Mouse (Mus musculus) erythroid progenitor cell, adult 5-6 weeks (primary cell): ENCODE data around the gene Tgfb2. TPM values are rescaled to one million over a fixed set of nuclear protein-coding genes. Genes with fewer than 3 reads are reported as not detected.

ENCODE experiments used
- ATAC-seq: replicated peaks from 2 replicates; pipeline ENCODE4 v1.8.0; 2016; ENCODE audit warnings: moderate number of reproducible peaks, mild to moderate bottlenecking, moderate TSS enrichment, inconsistent platforms; ENCODE audit not compliant: poor library complexity, low FRiP score, severe bottlenecking
- total RNA-seq, 2 experiments: library from RNA; stranded (forward) in 1 of 2; stranded (reverse) in 1 of 2; fragments of 150-400 nt in 1 of 2; fragments of 186-747, 209-891 nt in 1 of 2; gene quantifications; 2 replicates each; pipeline versions ENCODE4 v1.2.3 to v1.2.4; 2015 to 2017; ENCODE audit warnings: low replicate concordance in 2 of 2

Gene Tgfb2
- total RNA-seq, 2 experiments from 2014 or later, result not detected

DNA sequence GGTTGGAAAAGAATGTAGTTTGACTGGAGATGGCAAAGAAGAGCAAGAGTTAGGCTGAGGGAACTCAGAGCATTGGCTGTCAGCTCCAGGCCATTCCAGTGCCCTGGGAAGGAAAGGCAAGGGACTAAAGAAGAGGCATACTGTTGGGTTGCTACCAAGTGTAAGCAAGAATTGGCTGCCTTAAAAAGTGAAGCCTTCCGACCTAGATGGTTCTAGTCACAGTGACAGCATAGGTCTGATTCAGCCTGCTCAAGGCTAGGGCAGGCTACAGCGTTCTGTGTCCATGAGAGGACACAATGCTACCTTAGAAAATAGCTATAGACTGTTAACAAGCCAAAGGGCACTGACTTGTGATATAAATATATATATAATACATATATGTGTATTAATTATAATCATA, 117.6 kb downstream of the Tgfb2 start:
- no peak for ATAC-seq

DNA sequence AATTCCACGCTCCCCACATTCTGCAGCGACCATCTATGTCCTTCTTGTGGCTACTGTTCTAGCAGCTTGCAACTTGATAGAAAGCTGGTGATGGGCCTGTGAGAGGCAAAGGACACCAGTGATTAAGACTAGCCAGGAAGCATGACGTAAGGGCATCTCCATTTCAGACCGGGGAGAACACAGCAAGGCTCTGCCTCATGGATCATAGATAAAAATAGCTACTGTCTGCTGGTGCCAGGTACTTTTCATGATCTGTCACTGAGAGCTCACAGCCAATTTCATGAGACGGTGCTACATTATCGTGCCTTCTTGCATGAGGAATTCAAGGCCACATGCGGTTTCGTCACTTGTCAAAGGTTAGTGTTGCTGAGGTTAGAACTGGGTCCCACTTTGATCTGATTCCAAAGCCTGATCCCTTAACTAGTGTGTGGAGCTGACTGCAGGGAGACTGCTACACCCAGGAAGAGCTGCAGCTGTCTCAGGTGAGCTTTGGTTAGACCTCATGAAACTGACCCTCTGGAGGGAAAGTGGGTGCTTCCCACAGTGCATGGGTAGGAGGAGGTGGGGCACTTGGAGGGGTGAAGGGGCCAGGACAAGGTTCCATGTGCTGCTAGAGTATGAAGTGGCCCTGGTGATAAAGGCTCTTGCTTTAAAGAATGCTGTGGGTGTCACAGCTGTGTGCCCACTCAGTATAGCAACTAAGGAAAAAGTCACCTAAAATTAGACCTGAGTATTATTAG, 118.6 kb downstream of the Tgfb2 start:
- ATAC-seq, result no peak

DNA sequence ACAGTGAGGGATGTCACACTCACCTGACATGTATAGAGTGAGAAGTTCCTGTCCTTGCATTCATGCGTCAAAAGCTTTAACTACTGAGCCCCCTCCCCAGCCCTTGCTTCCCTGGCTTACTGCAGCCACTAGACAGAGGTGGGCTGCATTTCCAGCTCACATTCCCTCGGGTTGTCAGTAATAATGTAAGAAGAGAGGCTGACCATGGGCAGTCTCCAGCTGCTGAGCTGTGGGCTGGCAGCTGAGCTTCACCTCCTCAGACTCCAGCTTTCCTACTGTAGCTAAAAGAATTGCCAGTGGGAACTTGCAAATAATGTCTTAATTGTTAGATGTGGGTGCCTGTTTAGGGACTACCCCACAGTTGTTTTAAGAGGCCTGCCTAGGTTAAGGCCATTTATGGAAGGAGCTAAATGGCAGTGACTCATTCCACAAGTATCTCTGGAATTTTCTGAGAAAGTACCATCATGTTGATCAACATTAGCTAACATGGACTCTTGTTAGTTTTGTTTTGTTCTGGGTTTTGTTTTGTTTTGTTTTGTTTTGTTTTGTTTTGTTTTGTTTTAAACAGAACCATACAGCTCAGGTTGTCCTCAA, 120.1 kb downstream of the Tgfb2 start:
- ATAC-seq, result no peak

DNA sequence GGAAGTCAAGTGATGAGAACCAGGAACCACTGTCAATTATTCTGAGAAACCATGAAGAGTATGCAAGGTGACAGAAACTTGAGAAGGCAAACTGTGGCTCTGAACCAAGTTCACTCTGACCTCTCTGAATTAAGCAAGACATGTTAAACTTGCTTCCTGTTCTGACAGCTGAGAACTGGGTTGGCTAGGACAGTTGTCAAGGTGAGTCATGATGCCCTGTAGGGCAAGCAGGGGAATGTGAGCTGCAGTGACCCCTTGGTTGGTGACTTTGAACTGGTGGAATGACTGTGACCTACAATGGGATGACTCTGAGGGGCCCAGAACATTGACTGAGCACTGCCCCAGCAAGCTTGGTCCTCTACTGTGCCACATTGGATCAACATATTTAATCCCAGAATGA, 121.9 kb downstream of the Tgfb2 start:
- no peak for ATAC-seq

DNA sequence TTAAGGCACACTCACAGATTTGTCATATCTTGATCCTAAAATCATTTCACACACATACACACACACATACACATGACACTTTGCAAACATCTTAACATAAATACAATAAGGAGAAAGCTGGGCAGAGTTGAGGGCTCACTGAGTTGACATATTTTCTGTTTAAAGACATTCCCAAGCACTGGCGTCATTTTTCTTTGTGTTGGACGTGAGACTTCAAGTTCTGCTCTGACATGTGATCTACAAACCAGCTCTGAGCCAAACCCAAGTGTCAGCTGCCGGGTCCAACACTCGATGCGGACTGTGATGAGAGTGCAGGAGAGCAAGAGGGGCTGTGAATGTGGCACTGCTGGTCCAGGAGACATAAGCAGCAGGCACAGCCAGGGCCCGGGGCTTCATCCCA, 123.7 kb downstream of the Tgfb2 start:
- ATAC-seq, result no peak

DNA sequence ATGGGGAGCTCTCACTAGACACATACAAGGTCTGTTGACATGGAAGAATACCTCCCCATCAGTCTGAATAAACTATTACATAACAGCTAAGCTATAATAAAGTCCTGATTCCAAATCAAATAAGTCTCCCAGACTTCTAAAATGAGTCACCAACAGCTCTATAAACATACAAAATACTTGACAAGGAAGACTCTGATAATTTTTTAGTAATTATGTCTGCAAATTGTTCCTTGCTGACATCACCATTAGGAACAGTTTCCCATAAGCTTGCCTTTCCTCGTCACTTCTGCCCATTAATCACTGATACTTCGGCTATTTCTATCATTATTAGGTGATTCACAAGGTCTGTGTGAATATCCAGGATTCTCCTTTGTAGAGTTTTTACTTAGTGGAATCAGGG, 124.1 kb downstream of the Tgfb2 start:
- no peak for ATAC-seq

DNA sequence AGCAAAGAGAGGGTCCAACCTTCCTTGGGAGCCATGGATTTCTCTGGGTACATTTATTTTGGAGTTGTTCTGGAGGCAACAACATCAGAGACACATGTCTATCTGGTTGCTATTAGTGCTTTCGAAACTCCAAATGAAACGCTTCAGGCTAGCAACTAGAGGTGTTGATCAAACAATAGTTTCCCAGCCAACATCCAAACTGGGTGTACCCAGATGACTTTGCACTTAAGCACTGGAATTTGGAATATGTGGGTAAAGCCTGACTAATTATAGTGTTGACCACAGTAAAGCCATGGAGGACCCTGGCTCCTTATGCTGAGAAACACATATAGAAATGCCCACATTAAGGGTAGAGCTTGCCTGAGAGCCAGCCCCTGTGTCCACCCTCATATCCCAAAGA, 124.7 kb downstream of the Tgfb2 start:
- ATAC-seq, result no peak

DNA sequence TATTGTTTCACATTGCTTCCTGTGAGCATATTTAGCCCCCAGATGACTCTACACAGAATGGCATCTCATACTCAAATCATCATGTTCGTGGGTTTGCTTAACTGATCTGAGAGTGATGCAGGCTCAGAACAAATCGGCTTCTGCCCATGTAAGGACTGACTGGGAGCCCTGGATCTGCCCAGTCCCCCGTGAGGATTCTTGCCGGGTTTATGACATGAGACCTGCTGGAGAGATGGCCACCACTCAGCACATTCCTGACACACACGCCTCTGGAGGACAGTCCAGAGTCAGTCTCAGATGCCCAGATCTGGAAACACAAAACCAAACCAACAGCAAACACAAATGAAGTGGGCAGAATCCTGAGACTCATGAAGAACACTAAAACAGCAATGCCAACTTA, 128.5 kb downstream of the Tgfb2 start:
- no peak for ATAC-seq

DNA sequence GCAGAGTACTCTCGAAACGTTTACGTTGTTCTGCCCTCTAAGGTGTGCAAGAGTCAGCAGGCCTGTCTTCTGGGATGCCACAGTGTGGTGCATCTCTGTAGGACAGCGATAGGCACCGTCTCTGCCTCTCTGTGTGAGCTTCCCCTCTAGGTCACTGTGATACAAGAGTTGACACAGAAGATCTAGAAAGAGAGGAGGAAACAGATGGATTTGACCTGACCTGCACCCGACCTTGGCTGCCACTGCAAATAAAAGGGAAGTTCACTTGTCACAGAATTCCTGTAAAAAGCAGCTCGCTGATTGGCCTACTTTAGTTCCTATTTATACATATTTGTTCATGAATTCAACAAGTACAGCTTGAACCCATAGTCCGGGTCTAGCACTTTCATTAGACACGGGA, 130.2 kb downstream of the Tgfb2 start:
- ATAC-seq, result no peak

DNA sequence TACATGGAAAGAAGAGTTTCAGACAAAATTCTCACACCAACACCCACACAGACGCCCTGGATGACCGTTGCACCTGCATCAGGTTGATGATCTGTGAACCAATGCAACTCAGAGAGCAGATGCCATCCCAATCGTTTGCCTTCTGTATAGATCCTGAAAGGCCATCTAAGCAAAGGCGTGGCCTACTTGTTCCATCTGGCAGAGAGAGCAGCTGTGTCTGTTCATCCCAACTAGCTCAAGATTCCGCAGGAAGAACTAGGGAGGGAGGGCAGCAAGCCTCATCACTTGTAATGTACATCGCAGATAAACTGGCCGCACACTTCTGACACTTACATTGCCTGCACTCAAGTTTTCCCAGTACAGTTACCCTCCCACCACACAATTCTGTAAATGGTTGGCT, 130.7 kb downstream of the Tgfb2 start:
- no peak for ATAC-seq

Other genes with a start within 250 kb of the Tgfb2 start
- gene Rrp15, start 43.4 kb upstream of the Tgfb2 start, total RNA-seq (2015; ENCODE audit: low replicate concordance), result 10.9 and 14.1 TPM in 2 replicates
- 13.6 and 15.4 TPM in 2 replicates for gene Rrp15, start 43.4 kb upstream of the Tgfb2 start, total RNA-seq (2017; ENCODE audit: low replicate concordance)